In genomic region chr9:123309073-123309472, GRCm38 (mm10) we compare ENCODE assay signal across 12 mouse cellular contexts. TPM values are rescaled to one million over a fixed set of nuclear protein-coding genes. Genes with fewer than 3 reads are reported as not detected.
A peak's percentile ranks its signal among the peaks of the same experiment; 100 is the strongest.
DNase-seq lines count a peak whose midpoint lies in the region.
"Had no signal": no experiment of that assay in that cellular context is flagged by ENCODE, and none has a peak within 500 bp of the region (broad histone marks: within the 10 kb centered on the region; RNA-seq: fewer than 3 reads in every experiment).

No protein-coding gene starts in this region.

- intact Hi-C loops in left cerebral cortex, postnatal 4 days (cut with DNase I) = no loop called here

- peak; percentile 6 to 30 for DNase-seq in left cerebral cortex, adult 9 months (ENCODE audit: low spot score in 2 of 2)
- no peak for DNase-seq in left cerebral cortex, postnatal 4 days
- peak; percentile 54 for DNase-seq in 416B (ENCODE audit: low read depth)
- peak; percentile 39 for DNase-seq in Muller cell, postnatal 12 days (ENCODE audit: inconsistent ontology term)
- DNase-seq in brain, adult 2 months (ENCODE audit: low read depth, low spot score) = peak; percentile 74
- no peak for DNase-seq in layer of hippocampus, postnatal 36 days
- DNase-seq in layer of hippocampus, adult 9-11 months = no peak
- DNase-seq in kidney, postnatal 36 days = no peak
- DNase-seq: cerebellum, adult 8-10 months; liver; lung, postnatal 14 days had no signal

RNA-seq across cellular contexts. Expression of gene Tmem158, which starts 48.5 kb away (rescaled TPM):
- 100 to 1,000 TPM; 124 to 132 TPM for total RNA-seq in left cerebral cortex, postnatal 4 days (2021)
- 10 to 100 TPM; 33.6 to 36.0 TPM for total RNA-seq in layer of hippocampus, postnatal 36 days (2021)
- total RNA-seq: G1E had no signal

RNA-seq across cellular contexts. Expression of gene Lars2, which starts 57.7 kb away (rescaled TPM):
- total RNA-seq in left cerebral cortex, postnatal 4 days (2021) = 10 to 100 TPM; 25.3 to 41.7 TPM
- total RNA-seq in layer of hippocampus, postnatal 36 days (2021) = 10 to 100 TPM; 43.5 to 79.2 TPM

Comparison
In these comparisons a context has a peak if more than half of its experiments do, and no peak if none do; other contexts are left out.
1. DNase-seq: peak in left cerebral cortex, adult 9 months (2 of 2), 416B (single experiment), Muller cell, postnatal 12 days (single experiment) and brain, adult 2 months (single experiment); none in left cerebral cortex, postnatal 4 days (single experiment), layer of hippocampus, postnatal 36 days (0 of 2), layer of hippocampus, adult 9-11 months (single experiment) and kidney, postnatal 36 days (0 of 2).